Mouse (Mus musculus): ENCODE results near the gene Tepp. TPM values are rescaled to one million over a fixed set of nuclear protein-coding genes. Genes with fewer than 3 reads are reported as not detected.

Tepp gene
- polyA plus RNA-seq, 1 experiment from 2014 or later, result 0.64 TPM

- H3K27ac ChIP-seq, result peak overlapping the region; percentile 95
- H3K36me3 ChIP-seq, result peaks cover 45% of the 10 kb centered on the region
- peak overlapping the region; percentile 91 for H3K4me3 ChIP-seq
- H3K4me2 ChIP-seq (replicated peaks), result peak overlapping the region; percentile 84
- H3K27me3 ChIP-seq, result no peaks in the 10 kb centered on the region
- ATAC-seq (ENCODE audit: low FRiP score, low read depth), result no peak
- H3K9ac ChIP-seq, result peak overlapping the region; percentile 94
- H3K4me1 ChIP-seq, result peaks cover 22% of the 10 kb centered on the region
- 26% methylated on average over 21 of the region's 21 CpGs for WGBS
- H3K9me3 ChIP-seq, result no peaks in the 10 kb centered on the region
Observed at GRCm38 (mm10) chr8:95332437-95333199, 22.3 kb downstream of the Tepp start.

- Histone ChIP-seq H3K27me3 (no peaks in the 10 kb centered on the region), H3K4me2 (replicated peaks) (no peak overlapping the region), H3K27ac (no peak overlapping the region), H3K9me3 (no peaks in the 10 kb centered on the region), H3K9ac (no peak overlapping the region), H3K36me3 (peaks cover 49% of the 10 kb centered on the region), H3K4me1 (peaks cover 8% of the 10 kb centered on the region), H3K4me3 (no peak overlapping the region)
- 85% methylated on average over 1 of the region's 1 CpGs for WGBS
- no peak for ATAC-seq (ENCODE audit: low FRiP score, low read depth)
Observed at GRCm38 (mm10) chr8:95335706-95336105, 25.3 kb downstream of the Tepp start.

GRCm38 (mm10) chr8:95336363-95336762 is 26.0 kb downstream of the Tepp start:
- Histone ChIP-seq H3K4me1 (0 out of 2 replicates have a peak, but pooled peaks cover 5% of the 10 kb centered on the region), H3K4me2 (replicated peaks) (no peak overlapping the region), H3K4me3 (no peak overlapping the region), H3K9me3 (no peaks in the 10 kb centered on the region), H3K36me3 (peaks cover 55% of the 10 kb centered on the region), H3K27ac (no peak overlapping the region), H3K27me3 (no peaks in the 10 kb centered on the region), H3K9ac (no peak overlapping the region)
- ATAC-seq (ENCODE audit: low FRiP score, low read depth), result no peak

GRCm38 (mm10) chr8:95341721-95342120 is 31.4 kb downstream of the Tepp start:
- 73% methylated on average over 5 of the region's 5 CpGs for WGBS
- Histone ChIP-seq H3K4me1 (peaks cover under 1% of the 10 kb centered on the region; the same call in 1 of the 2 replicates), H3K9me3 (no peaks in the 10 kb centered on the region), H3K4me3 (no peak overlapping the region), H3K27me3 (no peaks in the 10 kb centered on the region), H3K27ac (no peak overlapping the region), H3K9ac (no peak overlapping the region), H3K4me2 (replicated peaks) (no peak overlapping the region), H3K36me3 (peaks cover 84% of the 10 kb centered on the region)
- no peak for ATAC-seq (ENCODE audit: low FRiP score, low read depth)

GRCm38 (mm10) chr8:95344668-95345067 is 34.3 kb downstream of the Tepp start:
- H3K9ac ChIP-seq, result no peak overlapping the region

GRCm38 (mm10) chr8:95346643-95347545 is 36.5 kb downstream of the Tepp start:
- no peak overlapping the region for H3K4me2 ChIP-seq (replicated peaks)
- peaks cover 41% of the 10 kb centered on the region for H3K36me3 ChIP-seq
- peaks cover 27% of the 10 kb centered on the region for H3K27me3 ChIP-seq
- ATAC-seq (ENCODE audit: low FRiP score, low read depth), result peak; percentile 28; the same call in 1 of the 2 replicates
- H3K9me3 ChIP-seq, result no peaks in the 10 kb centered on the region
- no peak overlapping the region for H3K9ac ChIP-seq
- 13% methylated on average over 8 of the region's 8 CpGs for WGBS
- peaks cover 26% of the 10 kb centered on the region for H3K4me1 ChIP-seq
- H3K4me3 ChIP-seq, result no peak overlapping the region
- no peak overlapping the region for H3K27ac ChIP-seq

More at GRCm38 (mm10) chr8:95344668-95345067, 34.3 kb downstream of the Tepp start:
- Histone ChIP-seq H3K9me3 (no peaks in the 10 kb centered on the region), H3K27me3 (peaks cover 9% of the 10 kb centered on the region), H3K4me2 (replicated peaks) (no peak overlapping the region), H3K4me3 (no peak overlapping the region), H3K4me1 (peaks cover 17% of the 10 kb centered on the region), H3K27ac (no peak overlapping the region), H3K36me3 (peaks cover 62% of the 10 kb centered on the region)
- ATAC-seq (ENCODE audit: low FRiP score, low read depth), result no peak
- WGBS, result 73% methylated on average over 6 of the region's 6 CpGs

GRCm38 (mm10) chr8:95348356-95348755 is 38.0 kb downstream of the Tepp start:
- H3K27me3 ChIP-seq, result peaks cover 31% of the 10 kb centered on the region
- no peak overlapping the region for H3K4me3 ChIP-seq
- peaks cover 35% of the 10 kb centered on the region for H3K4me1 ChIP-seq
- ATAC-seq (ENCODE audit: low FRiP score, low read depth), result no peak
- H3K36me3 ChIP-seq, result peaks cover 29% of the 10 kb centered on the region
- no peaks in the 10 kb centered on the region for H3K9me3 ChIP-seq
- H3K9ac ChIP-seq, result no peak overlapping the region
- H3K4me2 ChIP-seq (replicated peaks), result no peak overlapping the region
- no peak overlapping the region for H3K27ac ChIP-seq
- WGBS, result 74% methylated on average over 2 of the region's 2 CpGs

GRCm38 (mm10) chr8:95348811-95349630 is 38.7 kb downstream of the Tepp start:
- 60% methylated on average over 18 of the region's 19 CpGs for WGBS
- no peak overlapping the region for H3K4me2 ChIP-seq (replicated peaks)
- no peak overlapping the region for H3K27ac ChIP-seq
- no peaks in the 10 kb centered on the region for H3K9me3 ChIP-seq
- peaks cover 42% of the 10 kb centered on the region for H3K4me1 ChIP-seq
- H3K4me3 ChIP-seq, result no peak overlapping the region
- H3K9ac ChIP-seq, result no peak overlapping the region
- H3K36me3 ChIP-seq, result peaks cover 22% of the 10 kb centered on the region
- H3K27me3 ChIP-seq, result peaks cover 35% of the 10 kb centered on the region
- ATAC-seq (ENCODE audit: low FRiP score, low read depth), result no peak

GRCm38 (mm10) chr8:95351461-95351860 is 41.1 kb downstream of the Tepp start:
- Histone ChIP-seq H3K4me1 (peaks cover 47% of the 10 kb centered on the region), H3K4me2 (replicated peaks) (peak overlapping the region; percentile 99), H3K27me3 (peaks cover 35% of the 10 kb centered on the region), H3K9me3 (no peaks in the 10 kb centered on the region), H3K36me3 (no peaks in the 10 kb centered on the region), H3K9ac (no peak overlapping the region), H3K4me3 (peak overlapping the region; percentile 74), H3K27ac (no peak overlapping the region)
- WGBS, result 6% methylated on average over 15 of the region's 15 CpGs
- ATAC-seq (ENCODE audit: low FRiP score, low read depth), result no peak

GRCm38 (mm10) chr8:95352151-95352870 is 41.9 kb downstream of the Tepp start, which contains the start of gene Mmp15:
Mmp15 (plus strand) TSS chr8:95352268.
- Histone ChIP-seq H3K9ac (peak within 1 kb of the TSS; percentile 80), H3K4me2 (replicated peaks) (peak within 1 kb of the TSS; percentile 99), H3K4me3 (peak within 1 kb of the TSS; percentile 74), H3K27me3 (peaks cover 35% of the 10 kb centered on the region), H3K27ac (peak within 1 kb of the TSS; percentile 52; the same call in 1 of the 2 replicates), H3K36me3 (no peaks in the 10 kb centered on the region), H3K4me1 (peaks cover 42% of the 10 kb centered on the region), H3K9me3 (no peaks in the 10 kb centered on the region)
- ATAC-seq (ENCODE audit: low FRiP score, low read depth), result peak; percentile 55
- WGBS, result under 1% methylated on average over 77 of the region's 80 CpGs

All from limb, embryonic 13.5 days (tissue).